23 mouse cellular contexts compared by ENCODE assay signal in the genomic region with DNA sequence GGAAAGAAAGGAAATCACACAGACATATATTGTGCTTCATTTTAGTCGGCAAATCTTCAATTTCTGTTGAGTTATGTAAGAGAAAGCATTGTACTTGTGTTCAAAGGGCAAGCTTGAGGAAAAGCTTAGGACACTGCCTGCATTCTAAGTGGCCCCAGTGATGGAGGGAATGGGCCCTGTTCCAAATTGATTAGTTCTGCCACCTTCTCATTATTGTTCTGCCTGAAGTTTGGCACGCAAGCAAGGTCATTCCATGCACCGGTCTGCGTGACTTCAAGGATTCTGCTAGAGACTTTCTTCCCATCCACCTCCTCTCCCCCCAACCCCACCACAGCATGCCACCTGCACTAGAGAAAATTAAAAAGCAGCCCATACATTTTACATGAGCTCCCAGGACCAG.
DNase-seq lines count a peak whose midpoint lies in the region; ATAC-seq lines count a peak whose summit lies in the region.
"Had no signal": no experiment of that assay in that cellular context is flagged by ENCODE, and none has a peak within 500 bp of the region (broad histone marks: within the 10 kb centered on the region; RNA-seq: fewer than 3 reads in every experiment).

No protein-coding gene starts in this region.

- peak; percentile 42 for DNase-seq in neural tube, embryonic 11.5 days (ENCODE audit: low spot score)
- no peak for DNase-seq in neural tube, embryonic 10.5 days (ENCODE audit: extremely low spot score, low spot score)
- DNase-seq in midbrain, embryonic 14.5 days: peak; percentile 74
- DNase-seq in gastrocnemius, adult 8-10 months (ENCODE audit: low spot score in 2 of 2): no peak
- no peak for DNase-seq in urinary bladder, postnatal 10 days (ENCODE audit: low spot score)
- no peak for DNase-seq in frontal cortex, postnatal 25 days (ENCODE audit: low spot score in 2 of 2)
- DNase-seq: adrenal gland, postnatal 25 days; cerebellum, adult 9-11 months; forebrain, postnatal 0 days; gastrocnemius, postnatal 36 days; heart, postnatal 10 days; lung, embryonic 14.5 days; lung, postnatal 4 days; thymus, postnatal 14 days had no signal

- H3K4me2 ChIP-seq in neural tube, embryonic 11.5 days (ENCODE audit: low read depth): no peak overlapping the region
- H3K4me2 ChIP-seq in hindbrain, embryonic 15.5 days: no peak overlapping the region
- H3K4me2 ChIP-seq in midbrain, embryonic 14.5 days (ENCODE audit: low read length): no peak overlapping the region
- H3K4me2 ChIP-seq: embryonic facial prominence, embryonic 13.5 days; intestine, embryonic 15.5 days; liver, embryonic 12.5 days; lung, embryonic 14.5 days had no signal

- no peak overlapping the region for H3K9ac ChIP-seq in neural tube, embryonic 11.5 days (ENCODE audit: low read length)
- no peak overlapping the region for H3K9ac ChIP-seq in hindbrain, embryonic 15.5 days
- no peak overlapping the region for H3K9ac ChIP-seq in midbrain, embryonic 14.5 days (replicated peaks; ENCODE audit: low read length)
- H3K9ac ChIP-seq: embryonic facial prominence, embryonic 13.5 days; forebrain, postnatal 0 days; intestine, embryonic 15.5 days; liver, embryonic 12.5 days; lung, embryonic 14.5 days had no signal

- H3K36me3 ChIP-seq in neural tube, embryonic 11.5 days (ENCODE audit: control insufficient read depth, insufficient read depth, low read length): no peaks in the 10 kb centered on the region
- H3K36me3 ChIP-seq in hindbrain, embryonic 15.5 days: no peaks in the 10 kb centered on the region
- H3K36me3 ChIP-seq in midbrain, embryonic 14.5 days (ENCODE audit: control insufficient read depth, insufficient read depth, low read length): no peaks in the 10 kb centered on the region
- H3K36me3 ChIP-seq: embryonic facial prominence, embryonic 13.5 days; heart, embryonic 10.5 days; intestine, embryonic 15.5 days; limb, embryonic 10.5 days; liver, embryonic 12.5 days had no signal

- H3K4me1 ChIP-seq in neural tube, embryonic 11.5 days (ENCODE audit: control insufficient read depth, insufficient read depth, low read length): no peaks in the 10 kb centered on the region
- no peaks in the 10 kb centered on the region for H3K4me1 ChIP-seq in hindbrain, embryonic 15.5 days (replicated peaks)
- no peaks in the 10 kb centered on the region for H3K4me1 ChIP-seq in midbrain, embryonic 14.5 days (ENCODE audit: control insufficient read depth, insufficient read depth, low read length)
- H3K4me1 ChIP-seq: embryonic facial prominence, embryonic 13.5 days; heart, embryonic 10.5 days; intestine, embryonic 15.5 days; limb, embryonic 10.5 days; liver, embryonic 12.5 days had no signal

- ATAC-seq in neural tube, embryonic 11.5 days (ENCODE audit: insufficient read depth, low FRiP score, low TSS enrichment): peak; percentile 88
- peak; percentile 79 for ATAC-seq in hindbrain, embryonic 15.5 days (ENCODE audit: low FRiP score, low read depth)
- ATAC-seq in midbrain, embryonic 14.5 days (ENCODE audit: low FRiP score, low TSS enrichment): peak; percentile 86
- ATAC-seq in inflammation-experienced regulatory T-cells, adult 6 months: no peak
- ATAC-seq: activated CD4-positive, CD25-positive, alpha-beta regulatory T cell, adult 4 months; forebrain, postnatal 0 days; intestine, embryonic 15.5 days; liver, embryonic 12.5 days; Patski had no signal

- H3K9me3 ChIP-seq in neural tube, embryonic 11.5 days (ENCODE audit: control insufficient read depth, low read length): no peaks in the 10 kb centered on the region
- H3K9me3 ChIP-seq in hindbrain, embryonic 15.5 days: no peaks in the 10 kb centered on the region
- no peaks in the 10 kb centered on the region for H3K9me3 ChIP-seq in midbrain, embryonic 14.5 days (ENCODE audit: control insufficient read depth, low read length)
- H3K9me3 ChIP-seq: embryonic facial prominence, embryonic 13.5 days; heart, embryonic 10.5 days; intestine, embryonic 15.5 days; limb, embryonic 10.5 days; liver, embryonic 12.5 days had no signal

- WGBS in neural tube, embryonic 11.5 days: 59% methylated on average over 4 of the region's 4 CpGs
- WGBS in hindbrain, embryonic 15.5 days: 27% methylated on average over 4 of the region's 4 CpGs
- WGBS in midbrain, embryonic 14.5 days: 12% methylated on average over 4 of the region's 4 CpGs

- H3K27ac ChIP-seq in neural tube, embryonic 11.5 days (ENCODE audit: low read depth, low read length): no peak overlapping the region
- H3K27ac ChIP-seq in hindbrain, embryonic 15.5 days (replicated peaks): no peak overlapping the region
- H3K27ac ChIP-seq in midbrain, embryonic 14.5 days (replicated peaks; ENCODE audit: low read depth, low read length): no peak overlapping the region
- H3K27ac ChIP-seq: embryonic facial prominence, embryonic 13.5 days; heart, embryonic 10.5 days; intestine, embryonic 15.5 days; limb, embryonic 10.5 days; liver, embryonic 12.5 days had no signal

- no peaks in the 10 kb centered on the region for H3K27me3 ChIP-seq in neural tube, embryonic 11.5 days (ENCODE audit: control insufficient read depth, insufficient read depth, low read length)
- no peaks in the 10 kb centered on the region for H3K27me3 ChIP-seq in hindbrain, embryonic 15.5 days
- no peaks in the 10 kb centered on the region for H3K27me3 ChIP-seq in midbrain, embryonic 14.5 days (ENCODE audit: control insufficient read depth, insufficient read depth, low read length)
- H3K27me3 ChIP-seq: embryonic facial prominence, embryonic 13.5 days; intestine, embryonic 15.5 days; liver, embryonic 12.5 days; Patski had no signal

- no peak overlapping the region for H3K4me3 ChIP-seq in neural tube, embryonic 11.5 days (ENCODE audit: low read depth, low read length)
- H3K4me3 ChIP-seq in hindbrain, embryonic 15.5 days: no peak overlapping the region
- no peak overlapping the region for H3K4me3 ChIP-seq in midbrain, embryonic 14.5 days (replicated peaks; ENCODE audit: low read depth, low read length)
- H3K4me3 ChIP-seq: embryonic facial prominence, embryonic 13.5 days; heart, embryonic 10.5 days; intestine, embryonic 15.5 days; limb, embryonic 10.5 days; liver, embryonic 12.5 days had no signal

Comparison
In these comparisons a context has a peak if more than half of its experiments do, and no peak if none do; other contexts are left out.
1. DNase-seq: peak in neural tube, embryonic 11.5 days (single experiment) and midbrain, embryonic 14.5 days (single experiment); none in neural tube, embryonic 10.5 days (single experiment), gastrocnemius, adult 8-10 months (0 of 2), urinary bladder, postnatal 10 days (single experiment) and frontal cortex, postnatal 25 days (0 of 2).